Mouse (Mus musculus): ENCODE data around the gene Ifitm7.

- no peak for TF ChIP-seq POLR2A (IDR thresholded peaks at IDR 0.05; ENCODE audit: control insufficient read depth, extremely low read depth, insufficient read depth, low read length, poor library complexity)
- TF ChIP-seq CTCF (IDR thresholded peaks at IDR 0.05; ENCODE audit: borderline replicate concordance, control insufficient read depth, extremely low read depth, insufficient read depth, low read length, poor library complexity), result no peak
These were observed 14.6 kb downstream of the Ifitm7 start for GRCm38 (mm10) chr16:13972051-13972450.

All from thymus, adult 2 months (tissue).